Mouse (Mus musculus) small intestine, adult 2 months (tissue): ENCODE measurements around the gene Rbfox1.

Source experiments
- CTCF ChIP-seq: fragments of 200-500 bp; IDR thresholded peaks from 2 replicates; pipeline ENCODE4 v1.5.1; 2012; ENCODE audit warnings: low read depth, mild to moderate bottlenecking, control low read depth, inconsistent platforms, low read length, moderate library complexity, mixed read lengths; ENCODE audit not compliant: insufficient replicate concordance, insufficient read length; ENCODE audit errors: extremely low read depth
- POLR2A ChIP-seq: fragments of 200-500 bp; IDR thresholded peaks from 2 replicates; pipeline ENCODE4 v1.6.1; 2012; ENCODE audit warnings: low read depth, mild to moderate bottlenecking, control low read depth, inconsistent platforms, low read length, moderate library complexity

DNA sequence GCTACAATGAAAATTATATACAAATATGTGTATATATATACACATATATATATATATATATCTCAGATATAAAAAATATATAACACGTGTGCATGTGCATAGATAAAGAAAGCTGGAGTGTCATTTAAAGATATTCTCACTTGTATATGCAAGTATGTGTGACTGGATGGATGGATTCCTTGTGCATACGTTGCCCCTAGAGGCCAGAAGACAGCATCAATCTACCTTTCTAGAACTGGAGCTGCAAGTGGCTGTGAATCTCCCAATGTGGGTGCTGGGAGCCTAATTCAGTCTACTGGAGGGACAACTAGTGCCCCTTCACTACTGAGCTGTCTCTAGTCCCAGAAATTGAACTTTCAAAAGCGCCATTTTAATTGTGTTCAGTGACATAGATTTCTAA is 471.8 kb downstream of the Rbfox1 start:
- TF ChIP-seq CTCF: no peak
- no peak for TF ChIP-seq POLR2A
